Mouse (Mus musculus) MEL (cell line): ENCODE measurements around the gene Fam129a.
A peak's percentile ranks its signal among the peaks of the same experiment; 100 is the strongest.

Experiments
- BHLHE40 ChIP-seq: IDR thresholded peaks from 2 replicates; pipeline ENCODE4 v1.6.1; 2012; ENCODE audit warnings: low read depth, mild to moderate bottlenecking, inconsistent platforms, low read length, improper control_type of control experiment, borderline replicate concordance
- CHD2 ChIP-seq: IDR thresholded peaks from 2 replicates; pipeline ENCODE4 v1.6.1; 2011; ENCODE audit warnings: low read length, improper control_type of control experiment
- CTCF ChIP-seq, 3 experiments: IDR thresholded peaks in 2 of 3; conservative IDR thresholded peaks in 1 of 3; 2 replicates each; pipeline ENCODE4 v1.5.1; 2011 to 2012; ENCODE audit warnings: low read length in 3 of 3, low read depth in 2 of 3, mild to moderate bottlenecking in 2 of 3, improper control_type of control experiment in 1 of 3, inconsistent platforms in 1 of 3, mixed read lengths in 1 of 3, moderate library complexity in 1 of 3; ENCODE audit not compliant: control insufficient read depth in 1 of 3, insufficient read depth in 1 of 3, poor library complexity in 1 of 3, severe bottlenecking in 1 of 3
- ELF1 ChIP-seq: IDR thresholded peaks from 2 replicates; pipeline ENCODE4 v1.6.1; 2014; ENCODE audit warnings: low read depth, mild to moderate bottlenecking, inconsistent platforms, low read length, improper control_type of control experiment, moderate library complexity
- EP300 ChIP-seq, 2 experiments: IDR thresholded peaks; 2 replicates each; pipeline ENCODE4 v1.6.1; 2011; ENCODE audit warnings: improper control_type of control experiment in 2 of 2, low read length in 2 of 2, low read depth in 1 of 2, mild to moderate bottlenecking in 1 of 2
- MAFK ChIP-seq: IDR thresholded peaks from 2 replicates; pipeline ENCODE4 v1.6.1; 2011; ENCODE audit warnings: low read depth, mild to moderate bottlenecking, low read length, improper control_type of control experiment, borderline replicate concordance
- MAX ChIP-seq: IDR thresholded peaks from 2 replicates; pipeline ENCODE4 v1.6.1; 2011; ENCODE audit warnings: low read length, improper control_type of control experiment
- POLR2A ChIP-seq, 2 experiments: IDR thresholded peaks; 2 replicates each; pipeline ENCODE4 v1.6.1; 2011 to 2012; ENCODE audit warnings: low read length in 2 of 2, mild to moderate bottlenecking in 2 of 2, control low read depth in 1 of 2, improper control_type of control experiment in 1 of 2, low read depth in 1 of 2, moderate library complexity in 1 of 2; ENCODE audit not compliant: control insufficient read depth in 1 of 2, insufficient read depth in 1 of 2, poor library complexity in 1 of 2
- POLR2AphosphoS5 ChIP-seq: IDR thresholded peaks from 2 replicates; pipeline ENCODE4 v1.6.1; 2012; ENCODE audit warnings: low read depth, borderline replicate concordance, mild to moderate bottlenecking, inconsistent platforms, low read length, moderate library complexity, mixed read lengths
- RAD21 ChIP-seq: IDR thresholded peaks from 2 replicates; pipeline ENCODE4 v1.6.1; 2011; ENCODE audit warnings: mild to moderate bottlenecking, low read depth, low read length, improper control_type of control experiment
- SIN3A ChIP-seq: IDR thresholded peaks from 2 replicates; pipeline ENCODE4 v1.6.1; 2012; ENCODE audit warnings: low read length, improper control_type of control experiment, inconsistent platforms
- TAL1 ChIP-seq: IDR thresholded peaks from 2 replicates; pipeline ENCODE4 v1.6.1; 2012; ENCODE audit warnings: mild to moderate bottlenecking, inconsistent platforms, low read length, moderate library complexity, mixed read lengths
- ZNF384 ChIP-seq: IDR thresholded peaks from 2 replicates; pipeline ENCODE4 v1.6.1; 2012; ENCODE audit warnings: low read depth, mild to moderate bottlenecking, inconsistent platforms, low read length, improper control_type of control experiment

DNA sequence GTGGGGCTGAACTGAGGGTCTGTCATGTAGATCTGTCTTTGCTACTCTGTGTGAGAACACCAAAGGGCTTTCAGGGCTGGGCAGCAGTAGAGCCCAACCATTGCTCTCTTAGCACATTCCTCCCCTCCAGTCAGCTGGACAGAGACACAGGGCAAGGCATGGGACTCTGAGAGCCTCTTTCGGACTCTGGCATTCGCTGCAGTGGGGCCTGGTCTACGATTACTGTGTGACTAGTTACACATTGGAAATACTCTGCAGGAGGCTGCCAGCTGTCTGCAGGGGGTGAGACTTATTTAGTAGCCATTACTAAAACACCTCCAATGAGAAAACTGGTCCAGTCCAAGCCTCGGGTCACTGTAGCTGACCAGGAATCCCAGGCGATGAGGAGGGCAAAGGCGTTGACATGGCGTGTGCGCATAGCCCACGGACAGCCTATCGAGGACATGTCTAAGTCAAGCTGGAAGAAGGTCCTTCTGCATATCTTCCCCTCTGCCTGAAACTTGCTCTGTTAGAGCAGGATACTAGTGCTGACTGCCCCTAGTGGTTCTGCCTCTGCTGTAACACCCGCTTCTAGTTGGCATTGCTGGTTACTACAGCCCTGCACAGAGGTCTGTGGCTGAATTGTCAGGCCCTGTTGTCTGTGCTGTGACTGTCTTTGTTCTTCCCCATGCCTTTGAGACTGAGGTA lies 145.2 kb downstream of the Fam129a start:
- no peak for TF ChIP-seq MAX
- TF ChIP-seq ELF1: no peak
- TF ChIP-seq POLR2AphosphoS5: no peak
- TF ChIP-seq BHLHE40: no peak
- no peak for TF ChIP-seq POLR2A (IDR thresholded peaks at IDR 0.05; ENCODE audit: control insufficient read depth in 1 of 2, insufficient read depth in 1 of 2, low read depth in 1 of 2, low read length in 2 of 2, poor library complexity in 1 of 2)
- TF ChIP-seq SIN3A: no peak
- TF ChIP-seq RAD21: no peak
- no peak for TF ChIP-seq TAL1
- peak in 1 of 3 experiments; percentile 8; a peak in 1 of 6 replicates for TF ChIP-seq CTCF (IDR thresholded peaks at IDR 0.05 in 2 of 3, conservative IDR thresholded peaks at IDR 0.05 in 1 of 3; ENCODE audit: control insufficient read depth in 1 of 3, insufficient read depth in 1 of 3, low read depth in 2 of 3, low read length in 3 of 3, poor library complexity in 1 of 3, severe bottlenecking in 1 of 3)
- TF ChIP-seq ZNF384: no peak
- TF ChIP-seq MAFK: no peak
- TF ChIP-seq EP300 (IDR thresholded peaks at IDR 0.05; ENCODE audit: low read depth in 1 of 2, low read length in 2 of 2): no peak
- TF ChIP-seq CHD2: no peak
